Mouse (Mus musculus) liver, postnatal 0 days (tissue): ENCODE measurements around the gene Plekhh3. TPM values are rescaled to one million over a fixed set of nuclear protein-coding genes. Genes with fewer than 3 reads are reported as not detected.

ENCODE experiments used
- ATAC-seq: fragments of 200-750 bp; cut with Nextera tagmentation; 2 replicates; pipeline ENCODE4 v1.8.0; 2017; ENCODE audit warnings: mild to moderate bottlenecking, moderate library complexity
- DNase-seq: peaks from one replicate; pipeline ENCODE4 v3.0.0-alpha.2; 2016
- H3K27ac ChIP-seq: fragments of 300-500 bp; sonication (generic); 2 replicates; pipeline ENCODE4 v1.5.1; 2014; ENCODE audit warnings: antibody characterized with exemption, moderate library complexity, mild to moderate bottlenecking, low read depth
- H3K27me3 ChIP-seq: fragments of 300-500 bp; sonication (generic); 2 replicates; pipeline ENCODE4 v1.6.1; 2014; ENCODE audit warnings: low read length, control low read depth, mixed read lengths; ENCODE audit not compliant: insufficient read depth
- H3K36me3 ChIP-seq: fragments of 300-500 bp; sonication (generic); replicated peaks from 2 replicates; pipeline ENCODE4 v1.6.1; 2014; ENCODE audit warnings: mild to moderate bottlenecking, control low read depth, low read length, moderate library complexity, mixed read lengths; ENCODE audit not compliant: insufficient read depth
- H3K4me1 ChIP-seq: fragments of 300-500 bp; sonication (generic); 2 replicates; pipeline ENCODE4 v1.6.1; 2014; ENCODE audit warnings: antibody characterized with exemption, mild to moderate bottlenecking, control low read depth; ENCODE audit not compliant: insufficient read depth
- H3K4me2 ChIP-seq: fragments of 300-500 bp; sonication (generic); 2 replicates; pipeline ENCODE4 v1.6.1; 2014; ENCODE audit warnings: low read depth, mild to moderate bottlenecking, low read length, moderate library complexity, mixed read lengths
- H3K4me3 ChIP-seq: fragments of 300-500 bp; sonication (generic); 2 replicates; pipeline ENCODE4 v1.5.1; 2014; ENCODE audit warnings: low read depth, low read length
- H3K9ac ChIP-seq: fragments of 300-500 bp; sonication (generic); replicated peaks from 2 replicates; pipeline ENCODE4 v1.6.1; 2014; ENCODE audit warnings: mild to moderate bottlenecking, moderate library complexity
- H3K9me3 ChIP-seq: fragments of 300-500 bp; sonication (generic); 2 replicates; pipeline ENCODE4 v1.6.1; 2016; ENCODE audit warnings: mild to moderate bottlenecking, control low read depth, low read length, mixed read lengths
- CTCF ChIP-seq: sonication (generic); IDR thresholded peaks from 2 replicates; pipeline ENCODE4 v1.5.1; 2016; ENCODE audit warnings: antibody characterized with exemption, low read depth
- EP300 ChIP-seq: IDR thresholded peaks from 2 replicates; pipeline ENCODE4 v1.6.1; 2016; ENCODE audit warnings: antibody characterized with exemption, low read depth, mild to moderate bottlenecking
- WGBS: fragments of 180-500 bp; shearing (Covaris S2); extraction: QIAGEN DNeasy Blood & Tissue Kit; methylation state at CpG from one replicate; pipeline ENCODE4 v1.1.7; 2014; ENCODE audit not compliant: insufficient replicate concordance; 5-methylcytosine and 5-hydroxymethylcytosine counted together
- microRNA-seq: library from miRNA; unstranded; fragments of <30 nt; microRNA quantifications from one replicate; pipeline ENCODE4, GENCODE M21; 2016
- polyA plus RNA-seq: library from polyadenylated mRNA; unstranded; fragments of >200 nt; fragmentation: Nextera tagmentation; extraction: Ambion mirVana; gene quantifications from 2 replicates; pipeline ENCODE4 v1.2.1, GENCODE M21; 2015

Plekhh3 gene
- polyA plus RNA-seq, 1 experiment from 2014 or later: 1.6 TPM

DNA sequence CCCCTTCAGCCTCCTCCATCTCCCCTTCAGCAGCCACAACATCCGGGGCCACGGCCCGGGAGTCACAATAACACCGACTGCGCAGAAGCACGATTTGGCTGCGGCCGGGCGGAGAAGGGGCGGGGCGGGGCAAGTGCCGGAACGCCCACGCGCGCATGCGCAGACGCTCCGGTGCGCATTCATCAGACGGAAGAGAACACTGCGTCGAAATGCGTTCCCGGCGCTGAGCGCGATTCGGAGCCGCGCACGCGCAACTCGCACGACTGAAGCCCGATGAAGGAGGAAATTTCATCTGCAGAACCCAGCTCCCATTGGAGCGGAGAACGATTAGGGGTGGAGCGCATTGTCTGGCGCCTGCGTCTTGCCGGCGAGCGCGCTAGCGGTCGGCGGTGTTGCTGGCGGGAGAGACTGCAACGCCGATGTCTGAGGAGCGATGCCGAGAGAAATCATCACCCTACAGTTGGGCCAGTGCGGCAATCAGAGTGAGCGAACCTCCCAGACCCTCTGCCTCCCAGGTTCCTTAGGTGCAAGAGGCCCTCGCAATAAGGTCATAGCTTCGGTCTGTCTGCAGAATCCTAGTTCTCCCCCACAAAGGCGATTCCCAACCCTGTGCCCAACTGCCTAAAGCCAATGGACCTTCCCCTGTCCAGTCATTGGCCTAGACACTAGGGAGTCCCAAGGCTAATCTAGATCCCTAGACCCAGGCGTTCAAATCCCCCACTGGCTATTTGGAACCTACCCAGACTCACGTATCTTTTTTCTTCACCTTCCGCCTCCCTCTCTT lies 51.2 kb downstream of the Plekhh3 start, which contains the start of the genes Retreg3 and Tubg1:
Gene Retreg3 (minus strand): TSS at position 133 of the 784 bp plus-strand sequence.
Gene Tubg1 (plus strand): TSS at position 178 of the 784 bp plus-strand sequence.
- peak within 1 kb of the TSS; percentile 86 for H3K4me3 ChIP-seq
- DNase-seq: peak; percentile 100
- H3K9ac ChIP-seq: peak within 1 kb of the TSS; percentile 88
- TF ChIP-seq EP300 (no peak), CTCF (no peak)
- H3K4me2 ChIP-seq: peak within 1 kb of the TSS; percentile 88
- H3K9me3 ChIP-seq: no peaks in the 10 kb centered on the region
- peak within 1 kb of the TSS; percentile 94 for H3K27ac ChIP-seq
- peak; percentile 96 for ATAC-seq
- WGBS: under 1% methylated on average over 61 of the region's 61 CpGs
- H3K27me3 ChIP-seq: no peaks in the 10 kb centered on the region
- peaks cover 23% of the 10 kb centered on the region for H3K4me1 ChIP-seq
- H3K36me3 ChIP-seq: peaks cover 4% of the 10 kb centered on the region; the same call in 1 of the 2 replicates

DNA sequence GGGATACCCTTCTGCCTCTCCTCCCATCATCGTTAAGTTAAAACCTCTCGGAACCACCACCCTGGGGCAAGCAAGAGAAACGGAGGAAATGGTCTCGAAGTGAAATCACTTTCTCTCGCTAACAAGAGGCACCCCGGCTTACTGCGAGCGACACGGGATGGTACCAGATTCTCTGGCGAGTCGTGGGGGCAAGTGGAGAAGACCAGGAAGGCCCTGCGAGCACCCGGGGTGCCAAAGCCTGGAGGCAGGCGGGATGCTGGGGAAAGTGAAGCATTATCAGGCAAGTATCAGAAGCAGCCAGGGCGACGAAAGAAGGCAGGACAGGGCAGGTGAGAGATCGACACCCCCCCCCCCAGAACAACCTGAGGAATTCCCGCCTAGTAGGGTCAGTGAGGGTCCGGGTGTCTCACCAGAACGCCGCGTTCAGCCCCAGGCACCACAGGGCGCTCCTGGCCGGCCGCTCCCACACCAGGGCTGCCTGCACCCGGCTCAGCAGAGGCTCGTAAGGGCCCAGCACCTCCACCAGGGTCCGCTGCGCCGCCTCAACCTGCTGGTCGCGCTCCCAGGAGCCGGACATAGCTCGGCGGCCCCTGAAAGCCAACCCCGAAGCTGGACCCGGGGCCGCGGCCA lies 51.9 kb downstream of the Plekhh3 start:
- no peak for DNase-seq
- Histone ChIP-seq H3K4me3 (peak overlapping the region; percentile 86), H3K27ac (peak overlapping the region; percentile 94), H3K36me3 (peaks cover 4% of the 10 kb centered on the region; the same call in 1 of the 2 replicates), H3K9ac (peak overlapping the region; percentile 88), H3K27me3 (no peaks in the 10 kb centered on the region), H3K4me2 (peak overlapping the region; percentile 88), H3K4me1 (peaks cover 23% of the 10 kb centered on the region), H3K9me3 (no peaks in the 10 kb centered on the region)
- ATAC-seq: peak; percentile 74
- TF ChIP-seq EP300: no peak
- TF ChIP-seq CTCF: peak; percentile 42
- under 1% methylated on average over 28 of the region's 39 CpGs for WGBS

DNA sequence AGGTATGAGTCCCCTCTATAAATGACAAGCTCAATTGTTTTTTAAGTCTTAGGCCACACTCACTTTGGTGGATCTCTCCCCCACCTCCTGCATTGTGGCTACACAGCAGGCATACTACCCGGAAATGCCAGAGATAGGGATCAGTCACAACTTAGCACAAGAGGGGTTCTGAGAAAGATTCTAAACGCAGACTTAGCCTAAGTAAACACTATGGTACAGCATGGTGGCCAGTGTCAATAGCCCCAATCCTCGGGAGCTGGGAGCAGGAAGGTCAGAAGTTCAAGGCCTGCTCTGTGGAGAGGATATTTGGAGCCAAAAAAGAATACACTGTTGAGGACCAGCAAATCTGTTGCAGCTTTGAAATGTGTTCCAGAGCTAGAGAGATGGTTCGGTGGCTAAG lies 53.0 kb downstream of the Plekhh3 start:
- WGBS: 13% methylated on average over 4 of the region's 4 CpGs
- no peak for TF ChIP-seq CTCF
- TF ChIP-seq EP300: no peak
- H3K27me3 ChIP-seq: no peaks in the 10 kb centered on the region
- DNase-seq (no peak), ATAC-seq (no peak)
- H3K9ac ChIP-seq: peak overlapping the region; percentile 88
- peaks cover 23% of the 10 kb centered on the region for H3K4me1 ChIP-seq
- H3K4me3 ChIP-seq: peak overlapping the region; percentile 86
- peak overlapping the region; percentile 94 for H3K27ac ChIP-seq
- no peaks in the 10 kb centered on the region for H3K9me3 ChIP-seq
- H3K4me2 ChIP-seq: peak overlapping the region; percentile 88
- peaks cover 4% of the 10 kb centered on the region; the same call in 1 of the 2 replicates for H3K36me3 ChIP-seq

DNA sequence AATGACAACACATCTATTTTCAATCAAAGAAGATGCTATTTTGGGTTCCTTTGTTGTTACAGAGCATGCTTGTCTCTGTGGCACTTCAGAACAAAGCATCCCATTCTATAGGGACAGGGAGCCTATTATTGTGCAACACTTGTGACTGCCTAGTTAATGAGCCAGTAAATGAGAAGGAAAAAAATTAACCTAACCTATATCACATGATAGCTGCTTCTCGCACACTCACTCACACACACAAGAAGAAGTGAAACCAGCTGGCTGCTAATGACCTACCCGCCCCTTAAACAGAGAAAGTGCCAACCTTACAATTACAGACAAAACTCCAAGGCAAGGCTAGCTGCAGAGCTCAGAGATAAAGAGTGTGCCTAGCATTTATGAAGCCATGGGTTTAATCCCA lies 55.6 kb downstream of the Plekhh3 start:
- Histone ChIP-seq H3K36me3 (peaks cover 4% of the 10 kb centered on the region; the same call in 1 of the 2 replicates), H3K4me3 (no peak overlapping the region), H3K27me3 (no peaks in the 10 kb centered on the region), H3K4me2 (no peak overlapping the region), H3K27ac (no peak overlapping the region), H3K9me3 (no peaks in the 10 kb centered on the region), H3K9ac (no peak overlapping the region), H3K4me1 (peaks cover 19% of the 10 kb centered on the region)
- DNase-seq (no peak), ATAC-seq (no peak)
- 56% methylated on average over 2 of the region's 2 CpGs for WGBS
- TF ChIP-seq CTCF (no peak), EP300 (no peak)

Small RNA genes lying within 50 kb of the gene (microRNA-seq; reads per million reads assigned to microRNA genes)
- gene Gm27626: not detected

Other genes starting within 250 kb of the Plekhh3 start
- 44.9 and 53.7 TPM in 2 replicates for gene Stat3, start 231.8 kb downstream of the Plekhh3 start, polyA plus RNA-seq
- gene Cavin1, start 200.5 kb downstream of the Plekhh3 start, polyA plus RNA-seq: 27.5 and 28.5 TPM in 2 replicates
- 25.0 and 29.4 TPM in 2 replicates for gene Atp6v0a1, start 161.9 kb downstream of the Plekhh3 start, polyA plus RNA-seq
- 19.1 and 19.3 TPM in 2 replicates for gene Naglu, start 101.3 kb downstream of the Plekhh3 start, polyA plus RNA-seq
- 0.23 and 0.33 TPM in 2 replicates for gene Hsd17b1, start 92.9 kb downstream of the Plekhh3 start, polyA plus RNA-seq
- 38.5 and 42.9 TPM in 2 replicates for gene Coasy, start 88.8 kb downstream of the Plekhh3 start, polyA plus RNA-seq
- 24.1 and 26.1 TPM in 2 replicates for gene Mlx, start 84.1 kb downstream of the Plekhh3 start, polyA plus RNA-seq
- gene Psmc3ip, start 75.9 kb downstream of the Plekhh3 start, polyA plus RNA-seq: 8.1 and 8.2 TPM in 2 replicates
- 9.2 and 9.4 TPM in 2 replicates for gene Retreg3, start 51.5 kb downstream of the Plekhh3 start, polyA plus RNA-seq
- gene Tubg1, start 51.4 kb downstream of the Plekhh3 start, polyA plus RNA-seq: 19.0 and 20.8 TPM in 2 replicates
- 0.12 and 0.22 TPM in 2 replicates for gene Tubg2, start 15.4 kb downstream of the Plekhh3 start, polyA plus RNA-seq
- gene Cntnap1, start 828 bp downstream of the Plekhh3 start, polyA plus RNA-seq: 1.4 and 1.5 TPM in 2 replicates
- gene Ccr10, start 4.1 kb upstream of the Plekhh3 start, polyA plus RNA-seq: 0.09 TPM in 2 replicates
- 4.2 and 5.0 TPM in 2 replicates for gene Ezh1, start 55.1 kb upstream of the Plekhh3 start, polyA plus RNA-seq
- gene Ramp2, start 74.7 kb upstream of the Plekhh3 start, polyA plus RNA-seq: 34.8 and 38.4 TPM in 2 replicates
- 75.9 and 81.1 TPM in 2 replicates for gene Vps25, start 82.4 kb upstream of the Plekhh3 start, polyA plus RNA-seq
- gene Wnk4, start 89.2 kb upstream of the Plekhh3 start, polyA plus RNA-seq: 1.6 and 2.2 TPM in 2 replicates
- gene Cntd1, start 107.7 kb upstream of the Plekhh3 start, polyA plus RNA-seq: 0.19 and 0.29 TPM in 2 replicates
- 79.9 and 86.6 TPM in 2 replicates for gene Coa3, start 107.8 kb upstream of the Plekhh3 start, polyA plus RNA-seq
- 65.1 and 72.3 TPM in 2 replicates for gene Becn1, start 130.9 kb upstream of the Plekhh3 start, polyA plus RNA-seq
- gene Psme3, start 144.9 kb upstream of the Plekhh3 start, polyA plus RNA-seq: 78.4 and 78.8 TPM in 2 replicates
- 0.44 and 0.60 TPM in 2 replicates for gene Aoc2, start 153.7 kb upstream of the Plekhh3 start, polyA plus RNA-seq
- gene Aoc3, start 159.3 kb upstream of the Plekhh3 start, polyA plus RNA-seq: 0.05 and 0.06 TPM in 2 replicates
- 97.9 and 206 TPM in 2 replicates for gene G6pc, start 196.2 kb upstream of the Plekhh3 start, polyA plus RNA-seq
- gene Aarsd1, start 246.3 kb upstream of the Plekhh3 start, polyA plus RNA-seq: 23.7 and 24.2 TPM in 2 replicates